ENCODE assay signal across 8 mouse cellular contexts in genomic region chr8:64849897-64850541, GRCm38 (mm10). TPM values are rescaled to one million over a fixed set of nuclear protein-coding genes. Genes with fewer than 3 reads are reported as not detected.
DNase-seq lines count a peak whose midpoint lies in the region; ATAC-seq and TF ChIP-seq lines count a peak whose summit lies in the region.

TSS of gene Klhl2 (minus strand) at chr8:64850017.

- no peak for DNase-seq in ES-E14 (ENCODE audit: low read depth, low spot score)
- DNase-seq in forebrain, postnatal 0 days: peak; percentile 89
- peak; percentile 70 for DNase-seq in hindbrain, embryonic 10.5 days (ENCODE audit: low spot score)
- peak; percentile 66 to 75 for DNase-seq in layer of hippocampus, postnatal 14 days (ENCODE audit: low spot score in 2 of 2)
- peak; percentile 83 for DNase-seq in lung, postnatal 36 days
- DNase-seq in retina, postnatal 1 day: peak; percentile 88
- DNase-seq in urinary bladder, adult 18-20 months (ENCODE audit: low spot score in 2 of 2): peak; percentile 63 to 68

- WGBS in forebrain, postnatal 0 days: under 1% methylated on average over 46 of the region's 68 CpGs
- under 1% methylated on average over 55 of the region's 68 CpGs for WGBS in hindbrain, embryonic 10.5 days

- H3K27me3 ChIP-seq in forebrain, postnatal 0 days (ENCODE audit: insufficient read depth, low read length): no peaks in the 10 kb centered on the region
- H3K27me3 ChIP-seq in hindbrain, embryonic 10.5 days (ENCODE audit: insufficient read depth, poor library complexity, severe bottlenecking): no peaks in the 10 kb centered on the region

- H3K9me3 ChIP-seq in ES-E14 (ENCODE audit: control insufficient read depth, insufficient read depth, low read depth, low read length): no peaks in the 10 kb centered on the region
- H3K9me3 ChIP-seq in forebrain, postnatal 0 days (ENCODE audit: low read length): no peaks in the 10 kb centered on the region
- H3K9me3 ChIP-seq in hindbrain, embryonic 10.5 days: no peaks in the 10 kb centered on the region

- H3K4me2 ChIP-seq in forebrain, postnatal 0 days (ENCODE audit: low read depth): peak within 1 kb of the TSS; percentile 66

- peaks cover 6% of the 10 kb centered on the region in 2 experiments for H3K4me1 ChIP-seq in ES-E14 (ENCODE audit: control insufficient read depth in 2 of 2, insufficient read depth in 2 of 2, low read length in 2 of 2, poor library complexity in 1 of 2)
- peaks cover 12% of the 10 kb centered on the region; the same call in 1 of the 2 replicates for H3K4me1 ChIP-seq in forebrain, postnatal 0 days (ENCODE audit: insufficient read depth)
- H3K4me1 ChIP-seq in hindbrain, embryonic 10.5 days (replicated peaks): peaks cover 27% of the 10 kb centered on the region

- H3K36me3 ChIP-seq in ES-E14 (ENCODE audit: control insufficient read depth, insufficient read depth, low read length, poor library complexity, severe bottlenecking): no peaks in the 10 kb centered on the region
- no peaks in the 10 kb centered on the region for H3K36me3 ChIP-seq in forebrain, postnatal 0 days (ENCODE audit: insufficient read depth)
- no peaks in the 10 kb centered on the region for H3K36me3 ChIP-seq in hindbrain, embryonic 10.5 days

- no peak within 1 kb of the TSS for H3K27ac ChIP-seq in ES-E14 (ENCODE audit: insufficient read depth, low read depth, low read length, poor library complexity, severe bottlenecking)
- peak within 1 kb of the TSS; percentile 94 for H3K27ac ChIP-seq in forebrain, postnatal 0 days (ENCODE audit: low read depth, low read length)
- H3K27ac ChIP-seq in hindbrain, embryonic 10.5 days: peak within 1 kb of the TSS; percentile 96

- H3K4me3 ChIP-seq in ES-E14 (ENCODE audit: insufficient read depth in 1 of 2, low read depth in 1 of 2, low read length in 2 of 2, poor library complexity in 1 of 2, severe bottlenecking in 1 of 2): peak within 1 kb of the TSS; percentile 92 to 99
- H3K4me3 ChIP-seq in forebrain, postnatal 0 days (ENCODE audit: low read depth, low read length): peak within 1 kb of the TSS; percentile 89
- H3K4me3 ChIP-seq in hindbrain, embryonic 10.5 days: peak within 1 kb of the TSS; percentile 87

- in situ Hi-C loops in ES-E14 (cut with MboI; ENCODE audit: low sequenced_read_pairs in 2 of 2, unreplicated experiment in 2 of 2): no loop called here

- peak; percentile 83 for ATAC-seq in cerebellum, adult (ENCODE audit: insufficient number of reproducible peaks, low FRiP score, low TSS enrichment)
- ATAC-seq in forebrain, postnatal 0 days: peak; percentile 86

- H3K9ac ChIP-seq in ES-E14 (ENCODE audit: insufficient read depth, low read depth, low read length, poor library complexity, severe bottlenecking): peak within 1 kb of the TSS; percentile 73
- H3K9ac ChIP-seq in forebrain, postnatal 0 days: peak within 1 kb of the TSS; percentile 89

- TF ChIP-seq CTCF in forebrain, postnatal 0 days (IDR thresholded peaks at IDR 0.05; ENCODE audit: low read depth): no peak

TF ChIP-seq in ES-E14, 5 proteins besides CTCF, POLR2A, EP300 and RAD21:
- TF ChIP-seq ZNF384 (IDR thresholded peaks at IDR 0.05; ENCODE audit: low read depth, low read length): no peak
- no peak for TF ChIP-seq CHD2 (IDR thresholded peaks at IDR 0.05; ENCODE audit: low read depth, low read length)
- no peak for TF ChIP-seq ZC3H11A (IDR thresholded peaks at IDR 0.05; ENCODE audit: borderline replicate concordance, low read depth, low read length)
- TF ChIP-seq HCFC1 (IDR thresholded peaks at IDR 0.05; ENCODE audit: borderline replicate concordance, insufficient read depth, low read length): no peak
- no peak for TF ChIP-seq MAFK (IDR thresholded peaks at IDR 0.05; ENCODE audit: insufficient read depth, low read depth, low read length)

RNA-seq across cellular contexts. Expression of gene Klhl2, which starts in this region (rescaled TPM):
- total RNA-seq in ES-E14 (2012; rRNA removed): 16.3 and 21.9 TPM in 2 replicates
- 70.5 and 78.2 TPM in 2 replicates for total RNA-seq in forebrain, postnatal 0 days (2014; rRNA removed)
- polyA plus RNA-seq in forebrain, postnatal 0 days (2015; fragmentation: Nextera tagmentation; extraction: Ambion mirVana): 31.8 and 43.6 TPM in 2 replicates
- polyA plus RNA-seq in hindbrain, embryonic 10.5 days (2016; fragmentation: Nextera tagmentation; extraction: Ambion mirVana): 11.5 and 13.0 TPM in 2 replicates
- total RNA-seq in layer of hippocampus, postnatal 14 days (2021): 100 to 1,000 TPM; 220 to 258 TPM
